Mouse (Mus musculus) kidney, postnatal 0 days (tissue): ENCODE measurements around the gene Fbxl17. TPM values are rescaled to one million over a fixed set of nuclear protein-coding genes. Genes with fewer than 3 reads are reported as not detected.

Source experiments
- ATAC-seq: fragments of 200-750 bp; cut with Nextera tagmentation; replicated peaks from 2 replicates; pipeline ENCODE4 v1.8.0; 2017; ENCODE audit warnings: low read depth, moderate number of reproducible peaks, moderate TSS enrichment, moderate library complexity; ENCODE audit not compliant: low FRiP score
- DNase-seq: peaks from one replicate; pipeline ENCODE4 v3.0.0-alpha.2; 2016; ENCODE audit warnings: low spot score
- H3K27ac ChIP-seq: fragments of 300-500 bp; sonication (generic); 2 replicates; pipeline ENCODE4 v1.5.1; 2014; ENCODE audit warnings: mild to moderate bottlenecking
- H3K27me3 ChIP-seq: fragments of 300-500 bp; sonication (generic); 2 replicates; pipeline ENCODE4 v1.6.1; 2014; ENCODE audit warnings: low read length, mixed read lengths; ENCODE audit not compliant: insufficient read depth
- H3K36me3 ChIP-seq: fragments of 300-500 bp; sonication (generic); 2 replicates; pipeline ENCODE4 v1.6.1; 2014; ENCODE audit warnings: low read length, mixed read lengths; ENCODE audit not compliant: insufficient read depth
- H3K4me1 ChIP-seq: fragments of 300-500 bp; sonication (generic); replicated peaks from 2 replicates; pipeline ENCODE4 v1.6.1; 2014; ENCODE audit warnings: antibody characterized with exemption, low read length, mixed read lengths; ENCODE audit not compliant: insufficient read depth
- H3K4me2 ChIP-seq: fragments of 300-500 bp; sonication (generic); 2 replicates; pipeline ENCODE4 v1.6.1; 2014; ENCODE audit warnings: mild to moderate bottlenecking, low read length, moderate library complexity, mixed read lengths
- H3K4me3 ChIP-seq: fragments of 300-500 bp; sonication (generic); replicated peaks from 2 replicates; pipeline ENCODE4 v1.5.1; 2014; ENCODE audit warnings: low read depth, low read length
- H3K9ac ChIP-seq: fragments of 300-500 bp; sonication (generic); 2 replicates; pipeline ENCODE4 v1.6.1; 2014; ENCODE audit warnings: low read depth, low read length
- H3K9me3 ChIP-seq: fragments of 300-500 bp; sonication (generic); replicated peaks from 2 replicates; pipeline ENCODE4 v1.6.1; 2016; ENCODE audit warnings: low read length, inconsistent platforms, mixed read lengths
- CTCF ChIP-seq: IDR thresholded peaks from 2 replicates; pipeline ENCODE4 v1.5.1; 2016; ENCODE audit warnings: antibody characterized with exemption, low read depth, mild to moderate bottlenecking, moderate library complexity
- WGBS: fragments of 180-500 bp; shearing (Covaris S2); extraction: QIAGEN DNeasy Blood & Tissue Kit; methylation state at CpG from one replicate; pipeline ENCODE4 v1.1.7; 2014; 5-methylcytosine and 5-hydroxymethylcytosine counted together
- polyA plus RNA-seq: library from polyadenylated mRNA; unstranded; fragments of >200 nt; fragmentation: Nextera tagmentation; extraction: Ambion mirVana; gene quantifications from 2 replicates; pipeline ENCODE4 v1.2.1, GENCODE M21; 2015

The Fbxl17 gene
- polyA plus RNA-seq, 1 experiment from 2014 or later, result 9.0 TPM

DNA sequence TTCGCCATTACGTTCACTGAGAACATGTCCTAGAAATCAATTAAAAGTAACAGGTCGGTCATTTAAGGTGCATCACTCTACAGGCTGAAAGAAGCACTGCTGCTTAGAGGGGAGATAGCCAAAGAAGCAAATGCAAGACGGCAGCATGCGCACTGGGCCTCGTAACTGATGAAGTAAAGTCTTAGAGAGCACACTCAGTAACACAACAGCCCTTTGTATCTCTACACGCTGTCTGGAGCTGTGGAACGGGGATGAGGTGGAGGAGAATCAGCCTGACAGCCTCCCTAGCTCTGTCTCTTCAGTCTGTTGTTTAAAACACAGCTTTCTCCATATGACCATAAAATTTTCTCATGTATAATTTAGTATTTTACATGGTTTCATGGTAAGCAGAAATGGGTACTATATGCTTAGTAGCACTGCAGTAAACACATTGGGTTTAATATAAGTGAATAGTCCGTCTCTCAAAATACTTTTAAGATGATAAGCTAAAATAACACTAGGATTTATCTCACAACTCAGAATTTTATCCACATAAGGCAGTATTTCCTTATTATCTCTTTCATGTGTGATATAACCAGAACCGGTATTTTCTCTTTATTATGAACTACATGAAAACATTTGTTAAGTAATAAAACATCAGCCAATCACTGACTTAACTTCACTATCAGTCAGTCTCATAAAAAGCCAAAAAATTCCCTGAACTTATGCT, 52.7 kb downstream of the Fbxl17 start:
- no peaks in the 10 kb centered on the region for H3K9me3 ChIP-seq
- H3K4me2 ChIP-seq, result no peak overlapping the region
- no peaks in the 10 kb centered on the region for H3K36me3 ChIP-seq
- no peaks in the 10 kb centered on the region for H3K4me1 ChIP-seq
- ATAC-seq, result no peak
- H3K4me3 ChIP-seq, result no peak overlapping the region
- H3K27me3 ChIP-seq, result no peaks in the 10 kb centered on the region
- no peak for DNase-seq
- H3K27ac ChIP-seq, result no peak overlapping the region
- no peak overlapping the region for H3K9ac ChIP-seq
- TF ChIP-seq CTCF, result no peak
- 84% methylated on average over 10 of the region's 10 CpGs for WGBS

- no peaks in the 10 kb centered on the region for H3K27me3 ChIP-seq
- H3K36me3 ChIP-seq, result no peaks in the 10 kb centered on the region
- ATAC-seq (no peak), DNase-seq (no peak)
- no peak for TF ChIP-seq CTCF
- no peaks in the 10 kb centered on the region for H3K4me1 ChIP-seq
- no peak overlapping the region for H3K4me3 ChIP-seq
- H3K27ac ChIP-seq, result no peak overlapping the region
- H3K4me2 ChIP-seq, result no peak overlapping the region
- no peaks in the 10 kb centered on the region for H3K9me3 ChIP-seq
- 90% methylated on average over 4 of the region's 4 CpGs for WGBS
- no peak overlapping the region for H3K9ac ChIP-seq
These were observed 54.6 kb downstream of the Fbxl17 start for GRCm38 (mm10) chr17:63445212-63445611.

DNA sequence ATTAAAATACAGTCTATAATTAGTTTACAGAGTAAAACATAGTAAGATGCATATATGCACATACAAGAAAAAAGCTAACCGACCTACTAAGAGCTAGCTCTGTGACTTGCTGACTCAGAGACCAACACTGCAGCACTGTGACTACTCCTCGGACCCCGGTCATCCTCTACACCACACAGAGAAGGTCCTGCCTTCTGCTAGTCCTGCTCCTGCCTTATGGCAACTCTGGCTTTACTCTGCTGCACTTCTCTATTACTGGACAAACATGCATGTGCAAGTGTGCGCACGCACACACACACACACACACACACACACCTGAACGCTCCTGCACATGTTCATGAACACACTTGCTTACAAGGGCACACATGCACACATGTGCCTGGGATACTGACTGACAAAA, 62.4 kb downstream of the Fbxl17 start:
- TF ChIP-seq CTCF, result no peak
- no peaks in the 10 kb centered on the region for H3K4me1 ChIP-seq
- no peak for DNase-seq
- H3K4me3 ChIP-seq, result no peak overlapping the region
- WGBS, result 95% methylated on average over 6 of the region's 6 CpGs
- H3K27me3 ChIP-seq, result no peaks in the 10 kb centered on the region
- H3K9me3 ChIP-seq, result no peaks in the 10 kb centered on the region
- no peak overlapping the region for H3K4me2 ChIP-seq
- H3K27ac ChIP-seq, result no peak overlapping the region
- no peaks in the 10 kb centered on the region for H3K36me3 ChIP-seq
- ATAC-seq, result no peak
- H3K9ac ChIP-seq, result no peak overlapping the region

DNA sequence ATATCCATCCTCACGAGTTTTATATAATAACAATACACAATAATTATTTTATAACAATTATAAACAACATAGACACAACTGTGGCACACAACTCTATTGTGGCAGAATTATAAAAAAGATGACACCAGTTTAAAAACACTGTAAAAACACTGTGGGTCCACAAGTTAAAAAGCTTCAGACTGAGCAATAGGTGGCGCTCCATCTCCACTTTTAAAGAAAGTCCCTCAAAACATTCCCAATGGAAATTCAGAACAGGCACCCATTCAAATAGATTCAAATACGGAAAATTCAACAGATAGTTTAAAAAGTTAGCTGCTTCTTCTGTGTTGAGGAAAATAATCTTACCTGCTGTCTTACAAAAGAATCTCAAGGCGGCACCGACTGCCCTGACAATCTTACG, 65.7 kb downstream of the Fbxl17 start:
- H3K27me3 ChIP-seq, result no peaks in the 10 kb centered on the region
- WGBS, result 54% methylated on average over 6 of the region's 6 CpGs
- DNase-seq (peak; percentile 84), ATAC-seq (no peak)
- TF ChIP-seq CTCF, result peak; percentile 69
- no peaks in the 10 kb centered on the region for H3K4me1 ChIP-seq
- no peak overlapping the region for H3K9ac ChIP-seq
- H3K27ac ChIP-seq, result no peak overlapping the region
- H3K36me3 ChIP-seq, result no peaks in the 10 kb centered on the region
- no peak overlapping the region for H3K4me2 ChIP-seq
- no peaks in the 10 kb centered on the region for H3K9me3 ChIP-seq
- no peak overlapping the region for H3K4me3 ChIP-seq

GRCm38 (mm10) chr17:63431650-63432049, 68.2 kb downstream of the Fbxl17 start:
- 58% methylated on average over 7 of the region's 7 CpGs for WGBS
- Histone ChIP-seq H3K4me3 (no peak overlapping the region), H3K9me3 (no peaks in the 10 kb centered on the region), H3K9ac (no peak overlapping the region), H3K4me1 (no peaks in the 10 kb centered on the region), H3K27me3 (no peaks in the 10 kb centered on the region), H3K4me2 (no peak overlapping the region), H3K36me3 (no peaks in the 10 kb centered on the region), H3K27ac (no peak overlapping the region)
- DNase-seq (no peak), ATAC-seq (no peak)
- no peak for TF ChIP-seq CTCF

DNA sequence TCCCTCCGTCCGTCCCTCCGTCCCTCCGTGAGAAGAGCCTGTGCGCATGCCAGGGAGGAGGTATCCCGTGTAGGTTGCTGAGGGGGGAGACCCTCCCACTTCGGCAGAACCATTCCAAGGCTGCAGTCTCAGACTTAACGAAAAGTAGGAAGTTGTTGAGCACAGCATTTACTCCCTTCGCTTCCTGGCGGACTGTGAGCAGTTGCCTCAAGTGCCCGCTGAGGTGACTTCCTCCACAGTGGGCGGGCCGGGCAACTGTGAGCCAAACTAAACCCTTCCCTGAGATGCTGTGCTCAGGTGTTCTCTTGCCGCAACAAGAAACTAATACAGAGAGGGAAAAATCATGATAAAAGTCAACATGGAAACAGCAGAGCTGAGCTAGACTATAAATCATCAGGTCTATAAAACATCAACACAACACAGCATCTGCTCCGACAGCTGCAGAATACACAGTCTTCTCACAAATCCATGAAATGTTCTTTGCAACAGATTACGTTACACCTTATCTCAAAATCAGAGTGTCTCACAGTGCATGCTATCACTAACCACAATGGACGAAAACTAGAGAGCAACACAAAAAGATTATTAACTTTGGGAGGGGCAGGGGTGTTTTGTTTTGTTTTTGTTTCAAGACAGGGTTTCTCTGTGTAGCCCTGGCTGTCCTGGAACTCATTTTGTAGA, 69.3 kb downstream of the Fbxl17 start:
- Histone ChIP-seq H3K9me3 (no peaks in the 10 kb centered on the region), H3K27me3 (no peaks in the 10 kb centered on the region), H3K27ac (no peak overlapping the region), H3K9ac (no peak overlapping the region), H3K4me2 (peak overlapping the region; percentile 36), H3K4me1 (no peaks in the 10 kb centered on the region), H3K4me3 (0 out of 2 replicates have a peak overlapping the region, but pooled peaks have one; percentile 4), H3K36me3 (no peaks in the 10 kb centered on the region)
- ATAC-seq, result no peak; the same call in 1 of the 2 replicates
- peak; percentile 42 for DNase-seq
- 41% methylated on average over 17 of the region's 17 CpGs for WGBS
- TF ChIP-seq CTCF, result no peak
